Mouse (Mus musculus) retina, postnatal 1 day (tissue): ENCODE data around the gene Vmn1r185.
"Not testable (repeated sequence)": the region's sequence is repeated elsewhere in the genome, so short reads cannot be mapped to it uniquely, and the experiment has no call there.

Experiments used
- DNase-seq: peaks from one replicate; pipeline ENCODE4 v3.0.0-alpha.2; 2012

Gene Vmn1r185

GRCm38 (mm10) chr7:26618364-26618763 is at the start of gene Vmn1r185:
Gene Vmn1r185, minus strand, starts transcription at chr7:26618464.
- not testable (repeated sequence) for DNase-seq

- not testable (repeated sequence) for DNase-seq
Measured at GRCm38 (mm10) chr7:26667466-26667865, 49.2 kb upstream of the Vmn1r185 start.

GRCm38 (mm10) chr7:26666011-26666410 is 47.7 kb upstream of the Vmn1r185 start:
- no peak for DNase-seq

GRCm38 (mm10) chr7:26589774-26590173 is 28.5 kb downstream of the Vmn1r185 start:
- DNase-seq, result no peak

GRCm38 (mm10) chr7:26589077-26589476 is 29.2 kb downstream of the Vmn1r185 start:
- DNase-seq, result no peak
